Mouse (Mus musculus) G1E (cell line): Measurements from ENCODE around the gene Snrnp25.

Source experiments
- CTCF ChIP-seq: IDR thresholded peaks from 2 replicates; pipeline ENCODE4 v1.5.1; 2012; ENCODE audit warnings: low read depth, low read length, inconsistent platforms, mixed read lengths
- GATA1 ChIP-seq: IDR thresholded peaks from 2 replicates; pipeline ENCODE4 v1.6.1; 2012; ENCODE audit warnings: borderline replicate concordance, low read length, inconsistent platforms, mixed read lengths
- GATA2 ChIP-seq: IDR thresholded peaks from 2 replicates; pipeline ENCODE4 v1.6.1; 2012; ENCODE audit warnings: low read depth, low read length, inconsistent platforms, borderline replicate concordance
- TAL1 ChIP-seq: conservative IDR thresholded peaks from 2 replicates; pipeline ENCODE4 v1.6.1; 2012; ENCODE audit warnings: low read depth, low read length, inconsistent platforms, mixed read lengths

DNA sequence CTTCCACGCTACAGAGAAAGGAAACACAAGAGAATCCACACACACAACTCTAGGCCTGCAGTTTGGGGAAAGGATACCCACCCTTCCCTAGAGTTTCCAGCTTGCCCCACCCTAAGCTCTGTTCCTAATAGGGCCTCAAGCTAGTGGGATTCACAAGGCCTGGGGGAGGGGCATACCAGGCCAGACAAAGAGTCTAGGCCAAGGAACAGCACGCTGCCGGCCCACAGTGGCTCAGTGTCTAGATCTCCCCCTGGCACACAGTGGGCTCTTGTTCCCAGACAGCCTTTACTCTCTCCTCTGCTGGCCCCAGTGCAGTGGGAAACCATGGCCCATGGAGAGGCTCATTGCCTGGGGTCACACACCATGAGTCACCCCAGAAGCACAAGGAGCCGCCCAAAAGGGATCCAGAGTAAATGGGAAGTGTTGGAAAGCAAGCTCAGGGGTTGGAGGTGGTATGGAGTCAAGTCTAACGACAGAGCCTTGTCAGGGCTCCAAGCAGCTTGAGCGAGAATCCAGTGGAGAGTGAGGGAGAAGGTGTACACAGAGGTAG, 13.4 kb downstream of the Snrnp25 start:
- TF ChIP-seq GATA2 (no peak), CTCF (no peak), TAL1 (no peak), GATA1 (no peak)
